Comparison of ENCODE assay signal across 20 mouse cellular contexts in the genomic region with DNA sequence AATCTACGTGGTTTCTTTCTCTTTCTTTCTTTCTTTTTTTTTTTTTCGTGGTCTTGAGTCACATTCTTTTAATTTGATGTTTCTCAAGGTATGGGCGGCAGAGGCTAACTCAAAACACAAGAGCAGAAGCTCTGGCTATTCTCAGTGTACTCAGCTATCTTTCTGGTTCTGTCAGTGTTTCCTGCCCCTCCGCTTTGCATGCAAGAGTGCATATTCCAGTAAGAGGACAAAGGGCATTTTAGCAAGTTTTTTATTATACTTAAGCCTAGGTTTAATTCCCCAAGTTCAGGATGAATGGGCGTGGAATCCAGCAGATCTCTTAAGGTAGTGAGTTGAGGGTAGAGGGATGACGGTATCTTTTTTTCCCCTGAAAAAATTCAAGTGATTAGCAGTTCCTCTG.
DNase-seq lines count a peak whose midpoint lies in the region; ATAC-seq and TF ChIP-seq lines count a peak whose summit lies in the region.
"Had no signal": no experiment of that assay in that cellular context is flagged by ENCODE, and none has a peak within 500 bp of the region (broad histone marks: within the 10 kb centered on the region; RNA-seq: fewer than 3 reads in every experiment).

No protein-coding gene starts in this region.

- H3K9me3 ChIP-seq in kidney, embryonic 15.5 days (replicated peaks): no peaks in the 10 kb centered on the region
- no peaks in the 10 kb centered on the region for H3K9me3 ChIP-seq in intestine, embryonic 15.5 days
- no peaks in the 10 kb centered on the region for H3K9me3 ChIP-seq in midbrain, embryonic 10.5 days (replicated peaks)
- H3K9me3 ChIP-seq: embryonic facial prominence, embryonic 15.5 days; forebrain, embryonic 10.5 days; forebrain, embryonic 15.5 days; heart, embryonic 10.5 days; hindbrain, embryonic 12.5 days had no signal

- H3K4me2 ChIP-seq in kidney, embryonic 15.5 days: no peak overlapping the region
- H3K4me2 ChIP-seq in intestine, embryonic 15.5 days (replicated peaks): no peak overlapping the region
- H3K4me2 ChIP-seq: embryonic facial prominence, embryonic 15.5 days; forebrain, embryonic 15.5 days; hindbrain, embryonic 12.5 days had no signal

- no peak overlapping the region for H3K4me3 ChIP-seq in kidney, embryonic 15.5 days (replicated peaks)
- H3K4me3 ChIP-seq in intestine, embryonic 15.5 days (replicated peaks): no peak overlapping the region
- H3K4me3 ChIP-seq in midbrain, embryonic 10.5 days: no peak overlapping the region
- H3K4me3 ChIP-seq: embryonic facial prominence, embryonic 15.5 days; erythroblast, embryonic 14.5 days; forebrain, embryonic 10.5 days; forebrain, embryonic 15.5 days; heart, embryonic 10.5 days; hindbrain, embryonic 12.5 days had no signal

- no peak for TF ChIP-seq CTCF in Patski (IDR thresholded peaks at IDR 0.05)

- in situ Hi-C loops in Patski (cut with MboI; ENCODE audit: low pct_unique_long_range_greater_than_20kb): loop anchor here (10.0 kb wide), 2 partner anchors 108 to 1228 kb away; no protein-coding TSS in a partner anchor

- CTCF ChIA-PET in Patski (lab: Charles Lee): interaction anchor here (1.0 to 1.6 kb wide), 2 partner anchors 14 to 360 kb away, joined by 3 to 4 read pairs; no protein-coding TSS in a partner anchor

- H3K4me1 ChIP-seq in kidney, embryonic 15.5 days: no peaks in the 10 kb centered on the region
- no peaks in the 10 kb centered on the region for H3K4me1 ChIP-seq in intestine, embryonic 15.5 days (replicated peaks)
- H3K4me1 ChIP-seq in midbrain, embryonic 10.5 days: no peaks in the 10 kb centered on the region
- H3K4me1 ChIP-seq: embryonic facial prominence, embryonic 15.5 days; forebrain, embryonic 10.5 days; forebrain, embryonic 15.5 days; heart, embryonic 10.5 days; hindbrain, embryonic 12.5 days had no signal

- H3K27me3 ChIP-seq in kidney, embryonic 15.5 days: no peaks in the 10 kb centered on the region
- H3K27me3 ChIP-seq in Patski: no peaks in the 10 kb centered on the region
- H3K27me3 ChIP-seq in intestine, embryonic 15.5 days (replicated peaks): no peaks in the 10 kb centered on the region
- no peaks in the 10 kb centered on the region for H3K27me3 ChIP-seq in midbrain, embryonic 10.5 days (ENCODE audit: low read depth, poor library complexity, severe bottlenecking)
- H3K27me3 ChIP-seq: embryonic facial prominence, embryonic 15.5 days; forebrain, embryonic 15.5 days; hindbrain, embryonic 12.5 days had no signal

- no peak overlapping the region for H3K27ac ChIP-seq in kidney, embryonic 15.5 days
- no peak overlapping the region for H3K27ac ChIP-seq in intestine, embryonic 15.5 days
- no peak overlapping the region for H3K27ac ChIP-seq in midbrain, embryonic 10.5 days (replicated peaks)
- H3K27ac ChIP-seq: embryonic facial prominence, embryonic 15.5 days; forebrain, embryonic 10.5 days; forebrain, embryonic 15.5 days; heart, embryonic 10.5 days; hindbrain, embryonic 12.5 days had no signal

- ATAC-seq in kidney, embryonic 15.5 days (replicated peaks; ENCODE audit: low FRiP score): no peak
- peak; percentile 55 for ATAC-seq in Patski
- peak; percentile 80 for ATAC-seq in intestine, embryonic 15.5 days
- ATAC-seq: forebrain, embryonic 15.5 days had no signal

- H3K9ac ChIP-seq in kidney, embryonic 15.5 days: no peak overlapping the region
- H3K9ac ChIP-seq in intestine, embryonic 15.5 days: no peak overlapping the region
- H3K9ac ChIP-seq: embryonic facial prominence, embryonic 15.5 days; forebrain, embryonic 15.5 days; hindbrain, embryonic 12.5 days had no signal

- H3K36me3 ChIP-seq in kidney, embryonic 15.5 days: no peaks in the 10 kb centered on the region
- H3K36me3 ChIP-seq in intestine, embryonic 15.5 days: no peaks in the 10 kb centered on the region
- no peaks in the 10 kb centered on the region for H3K36me3 ChIP-seq in midbrain, embryonic 10.5 days
- H3K36me3 ChIP-seq: embryonic facial prominence, embryonic 15.5 days; forebrain, embryonic 10.5 days; forebrain, embryonic 15.5 days; heart, embryonic 10.5 days; hindbrain, embryonic 12.5 days had no signal

- peak; percentile 13 to 27 for DNase-seq in kidney, adult 8-10 months
- DNase-seq in Patski (ENCODE audit: low read depth, low spot score): peak; percentile 20
- DNase-seq in kidney, postnatal 14 days: peak; percentile 10
- no peak for DNase-seq in embryo, embryonic 9.5 days (ENCODE audit: extremely low spot score)
- no peak for DNase-seq in midbrain, embryonic 10.5 days (ENCODE audit: low spot score)
- DNase-seq: adrenal gland, adult 8-10 months; adrenal gland, postnatal 36 days; cerebellum, adult 2 months; cerebellum, postnatal 10 days; heart, adult 18-20 months; heart, postnatal 10 days; heart, postnatal 4 days had no signal

- POLR2A ChIA-PET in Patski (lab: Charles Lee): interaction anchor here (0.7 kb wide), 2 partner anchors 116 to 420 kb away, joined by 3 read pairs; no protein-coding TSS in a partner anchor

- 72% methylated on average over 6 of the region's 6 CpGs for WGBS in kidney, embryonic 15.5 days
- 31% methylated on average over 6 of the region's 6 CpGs for whole genome bisulfite sequencing in intestine, embryonic 15.5 days
- WGBS in midbrain, embryonic 10.5 days: 80% methylated on average over 6 of the region's 6 CpGs

Comparison
In these comparisons a context has a peak if more than half of its experiments do, and no peak if none do; other contexts are left out.
1. DNase-seq: peak in kidney, adult 8-10 months (2 of 2), Patski (single experiment) and kidney, postnatal 14 days (single experiment); none in embryo, embryonic 9.5 days (single experiment) and midbrain, embryonic 10.5 days (single experiment).